In genomic region chr3:35149251-35149691, GRCm38 (mm10) we compare ENCODE assay signal across 8 mouse cellular contexts.
DNase-seq lines count a peak whose midpoint lies in the region; ATAC-seq and TF ChIP-seq lines count a peak whose summit lies in the region.
"Had no signal": no experiment of that assay in that cellular context is flagged by ENCODE, and none has a peak within 500 bp of the region (broad histone marks: within the 10 kb centered on the region; RNA-seq: fewer than 3 reads in every experiment).

No protein-coding gene starts in this region.

- TF ChIP-seq CTCF in forebrain, postnatal 0 days (IDR thresholded peaks at IDR 0.05; ENCODE audit: low read depth) = no peak
- TF ChIP-seq CTCF in hindbrain, postnatal 0 days (IDR thresholded peaks at IDR 0.05; ENCODE audit: low read depth) = 0 out of 2 replicates have a peak, but pooled peaks have one; percentile 15
- no peak for TF ChIP-seq CTCF in stomach, postnatal 0 days (IDR thresholded peaks at IDR 0.05; ENCODE audit: low read depth)

- no peaks in the 10 kb centered on the region for H3K9me3 ChIP-seq in forebrain, postnatal 0 days (ENCODE audit: low read length)
- no peaks in the 10 kb centered on the region for H3K9me3 ChIP-seq in hindbrain, postnatal 0 days (ENCODE audit: low read length)
- H3K9me3 ChIP-seq in stomach, postnatal 0 days (ENCODE audit: control insufficient read depth, low read length) = no peaks in the 10 kb centered on the region
- H3K9me3 ChIP-seq: limb, embryonic 12.5 days had no signal

- H3K9ac ChIP-seq in forebrain, postnatal 0 days = no peak overlapping the region
- H3K9ac ChIP-seq in hindbrain, postnatal 0 days (replicated peaks; ENCODE audit: low read length) = no peak overlapping the region
- H3K9ac ChIP-seq in stomach, postnatal 0 days (ENCODE audit: low read length) = no peak overlapping the region
- H3K9ac ChIP-seq: limb, embryonic 12.5 days had no signal

- WGBS in forebrain, postnatal 0 days = 10% methylated on average over 12 of the region's 12 CpGs
- 17% methylated on average over 12 of the region's 12 CpGs for WGBS in hindbrain, postnatal 0 days
- 27% methylated on average over 12 of the region's 12 CpGs for WGBS in stomach, postnatal 0 days

- peaks cover 7% of the 10 kb centered on the region; the same call in 1 of the 2 replicates for H3K4me1 ChIP-seq in forebrain, postnatal 0 days (ENCODE audit: insufficient read depth)
- peaks cover 16% of the 10 kb centered on the region; the same call in 1 of the 2 replicates for H3K4me1 ChIP-seq in hindbrain, postnatal 0 days (ENCODE audit: insufficient read depth, low read length)
- H3K4me1 ChIP-seq in stomach, postnatal 0 days (replicated peaks; ENCODE audit: control insufficient read depth, insufficient read depth) = peaks cover 3% of the 10 kb centered on the region; the same call in 1 of the 2 replicates
- H3K4me1 ChIP-seq: limb, embryonic 12.5 days had no signal

- no peaks in the 10 kb centered on the region for H3K36me3 ChIP-seq in forebrain, postnatal 0 days (ENCODE audit: insufficient read depth)
- H3K36me3 ChIP-seq in hindbrain, postnatal 0 days (ENCODE audit: insufficient read depth, low read length) = no peaks in the 10 kb centered on the region
- H3K36me3 ChIP-seq in stomach, postnatal 0 days (ENCODE audit: control insufficient read depth, insufficient read depth, low read length) = no peaks in the 10 kb centered on the region
- H3K36me3 ChIP-seq: limb, embryonic 12.5 days had no signal

- no peak overlapping the region for H3K4me3 ChIP-seq in forebrain, postnatal 0 days (ENCODE audit: low read depth, low read length)
- no peak overlapping the region for H3K4me3 ChIP-seq in hindbrain, postnatal 0 days (ENCODE audit: low read length)
- H3K4me3 ChIP-seq in stomach, postnatal 0 days (ENCODE audit: low read depth, low read length) = no peak overlapping the region
- H3K4me3 ChIP-seq: limb, embryonic 12.5 days had no signal

- peak; percentile 34 to 61 for DNase-seq in layer of hippocampus, postnatal 10 days (ENCODE audit: low spot score in 2 of 2)
- DNase-seq in layer of hippocampus, adult 9-11 months = no peak
- DNase-seq in forebrain, postnatal 0 days = peak; percentile 80
- peak; percentile 86 for DNase-seq in hindbrain, postnatal 0 days (ENCODE audit: low spot score)
- DNase-seq in lung, postnatal 14 days = peak; percentile 47
- DNase-seq in stomach, postnatal 0 days (ENCODE audit: low spot score) = peak; percentile 69
- DNase-seq in natural killer cell, adult 2 months (ENCODE audit: low spot score in 2 of 2) = no peak

- H3K27me3 ChIP-seq in forebrain, postnatal 0 days (ENCODE audit: insufficient read depth, low read length) = no peaks in the 10 kb centered on the region
- H3K27me3 ChIP-seq in hindbrain, postnatal 0 days (ENCODE audit: insufficient read depth, low read length) = no peaks in the 10 kb centered on the region
- H3K27me3 ChIP-seq in stomach, postnatal 0 days (ENCODE audit: control insufficient read depth, insufficient read depth, low read length) = no peaks in the 10 kb centered on the region
- H3K27me3 ChIP-seq: limb, embryonic 12.5 days had no signal

- peak overlapping the region; percentile 33 for H3K4me2 ChIP-seq in forebrain, postnatal 0 days (ENCODE audit: low read depth)
- peak overlapping the region; percentile 40 for H3K4me2 ChIP-seq in hindbrain, postnatal 0 days (ENCODE audit: low read depth, low read length)
- H3K4me2 ChIP-seq in stomach, postnatal 0 days (replicated peaks; ENCODE audit: low read depth) = peak overlapping the region; percentile 6
- H3K4me2 ChIP-seq: limb, embryonic 12.5 days had no signal

- ATAC-seq in forebrain, postnatal 0 days = peak; percentile 76
- peak; percentile 87 for ATAC-seq in hindbrain, postnatal 0 days
- ATAC-seq in stomach, postnatal 0 days (ENCODE audit: low FRiP score, low TSS enrichment) = peak; percentile 76

- TF ChIP-seq EP300 in stomach, postnatal 0 days (optimal IDR thresholded peaks at IDR 0.05) = no peak

- H3K27ac ChIP-seq in forebrain, postnatal 0 days (ENCODE audit: low read depth, low read length) = peak overlapping the region; percentile 47
- peak overlapping the region; percentile 80 for H3K27ac ChIP-seq in hindbrain, postnatal 0 days
- H3K27ac ChIP-seq in stomach, postnatal 0 days (replicated peaks) = peak overlapping the region; percentile 46
- H3K27ac ChIP-seq: limb, embryonic 12.5 days had no signal

Comparison
In these comparisons a context has a peak if more than half of its experiments do, and no peak if none do; other contexts are left out.
1. DNase-seq: peak in layer of hippocampus, postnatal 10 days (2 of 2), forebrain, postnatal 0 days (single experiment), hindbrain, postnatal 0 days (single experiment), lung, postnatal 14 days (single experiment) and stomach, postnatal 0 days (single experiment); none in layer of hippocampus, adult 9-11 months (single experiment) and natural killer cell, adult 2 months (0 of 2).
2. Peak in every context shown above with its lines, with median percentiles within 50 percentile points of each other: ATAC-seq, H3K27ac ChIP-seq and H3K4me2 ChIP-seq.